Mouse (Mus musculus): ENCODE data around the gene D1Pas1. TPM values are rescaled to one million over a fixed set of nuclear protein-coding genes. Genes with fewer than 3 reads are reported as not detected.

D1Pas1 gene
- total and polyA plus RNA-seq, 3 experiments: not detected

DNA sequence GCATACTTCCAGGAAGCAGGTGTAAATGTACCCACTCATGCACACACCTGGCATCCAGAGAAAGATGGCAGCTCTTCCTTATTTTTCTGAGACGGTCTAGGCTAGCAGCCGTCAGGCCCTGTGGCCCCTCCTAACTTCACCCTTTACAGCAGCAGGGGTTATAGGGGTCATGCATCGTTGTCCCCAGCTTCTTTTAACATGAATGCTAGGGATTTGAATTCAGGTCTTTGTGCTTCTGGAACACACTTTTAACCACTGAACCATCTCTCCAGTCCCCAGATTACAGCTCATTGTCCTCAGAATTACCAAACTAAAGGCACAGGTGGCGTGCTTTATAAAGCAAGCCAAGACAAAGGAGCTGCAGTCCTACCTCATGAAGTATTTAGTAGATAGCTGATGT, 12.6 kb upstream of the D1Pas1 start:
- H3K9ac ChIP-seq (ENCODE audit: control insufficient read depth, low read depth, low read length, poor library complexity, severe bottlenecking): no peak overlapping the region
- H3K36me3 ChIP-seq (ENCODE audit: control insufficient read depth in 1 of 2, insufficient read depth in 2 of 2, low read length in 2 of 2): no peaks in the 10 kb centered on the region
- no peak overlapping the region for H3K4me3 ChIP-seq (ENCODE audit: control insufficient read depth in 1 of 2, insufficient read depth in 1 of 2, low read depth in 2 of 2, low read length in 2 of 2)
- no peaks in the 10 kb centered on the region for H3K79me2 ChIP-seq (ENCODE audit: control insufficient read depth, insufficient read depth, low read length, poor library complexity)
- DNase-seq (ENCODE audit: low read depth, low spot score): no peak
- no peaks in the 10 kb centered on the region for H3K4me1 ChIP-seq (ENCODE audit: control insufficient read depth in 1 of 2, insufficient read depth in 2 of 2, low read length in 2 of 2)
- no peak overlapping the region for H3K27ac ChIP-seq (ENCODE audit: control insufficient read depth, low read depth, low read length)
- H3K9me3 ChIP-seq (replicated peaks; ENCODE audit: insufficient read depth, low read length): no peaks in the 10 kb centered on the region
- no peaks in the 10 kb centered on the region for H3K27me3 ChIP-seq (ENCODE audit: control insufficient read depth in 1 of 2, insufficient read depth in 2 of 2, low read length in 2 of 2)
- no peak for TF ChIP-seq GATA1 (IDR thresholded peaks at IDR 0.05; ENCODE audit: low read depth, low read length)
- TF ChIP-seq POLR2A (IDR thresholded peaks at IDR 0.05; ENCODE audit: control insufficient read depth in 1 of 2, insufficient read depth in 1 of 2, low read depth in 1 of 2, low read length in 2 of 2, poor library complexity in 1 of 2): no peak
- no peak for TF ChIP-seq ZMIZ1 (IDR thresholded peaks at IDR 0.05; ENCODE audit: low read depth, low read length)
- no peak for TF ChIP-seq ELF1 (IDR thresholded peaks at IDR 0.05; ENCODE audit: low read depth, low read length)
- no peak for TF ChIP-seq ZNF384 (IDR thresholded peaks at IDR 0.05; ENCODE audit: low read depth, low read length)
- TF ChIP-seq MAZ (IDR thresholded peaks at IDR 0.05; ENCODE audit: low read depth, low read length): no peak
- TF ChIP-seq ZC3H11A (IDR thresholded peaks at IDR 0.05; ENCODE audit: low read depth, low read length): no peak
- TF ChIP-seq MAX (IDR thresholded peaks at IDR 0.05; ENCODE audit: low read length): no peak
- TF ChIP-seq TBP (IDR thresholded peaks at IDR 0.05; ENCODE audit: low read depth, low read length): no peak
- TF ChIP-seq SMC3 (IDR thresholded peaks at IDR 0.05; ENCODE audit: low read depth, low read length): no peak
- TF ChIP-seq MYC (IDR thresholded peaks at IDR 0.05; ENCODE audit: low read depth, low read length): no peak
- no peak for TF ChIP-seq JUND (IDR thresholded peaks at IDR 0.05; ENCODE audit: low read depth, low read length)
- TF ChIP-seq SIN3A (IDR thresholded peaks at IDR 0.05; ENCODE audit: low read length): no peak
- TF ChIP-seq HCFC1 (IDR thresholded peaks at IDR 0.05; ENCODE audit: low read depth, low read length): no peak
- TF ChIP-seq RAD21 (IDR thresholded peaks at IDR 0.05; ENCODE audit: low read depth, low read length): no peak
- no peak for TF ChIP-seq POLR2AphosphoS2 (IDR thresholded peaks at IDR 0.05; ENCODE audit: low read length)
- TF ChIP-seq MEF2A (IDR thresholded peaks at IDR 0.05; ENCODE audit: extremely low read depth, insufficient replicate concordance, low read depth, low read length, poor library complexity, severe bottlenecking): no peak

DNA sequence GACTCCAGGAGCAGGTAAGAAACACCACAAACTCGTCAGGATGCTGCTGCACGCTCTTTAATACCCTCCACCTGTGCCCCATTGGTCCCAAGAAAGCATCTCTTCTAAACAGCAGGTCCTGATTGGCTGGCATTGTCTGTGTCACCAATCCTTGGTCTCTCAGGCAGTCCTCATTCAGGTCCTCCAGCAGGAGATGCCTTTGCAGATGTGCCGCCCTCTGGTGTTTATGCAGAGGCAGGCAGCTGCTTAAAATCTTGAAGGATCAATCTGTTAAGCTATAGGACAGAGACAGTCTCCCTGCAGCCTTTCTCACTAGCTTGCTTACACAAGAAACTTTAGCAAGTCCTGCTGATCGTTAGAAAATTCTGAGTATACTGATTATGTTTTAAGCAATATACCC, 7.8 kb upstream of the D1Pas1 start:
- no peak overlapping the region for H3K9ac ChIP-seq (ENCODE audit: control insufficient read depth, low read depth, low read length, poor library complexity, severe bottlenecking)
- DNase-seq (ENCODE audit: low read depth, low spot score): no peak
- H3K4me1 ChIP-seq (ENCODE audit: control insufficient read depth in 1 of 2, insufficient read depth in 2 of 2, low read length in 2 of 2): no peaks in the 10 kb centered on the region
- TF ChIP-seq POLR2A (IDR thresholded peaks at IDR 0.05; ENCODE audit: control insufficient read depth in 1 of 2, insufficient read depth in 1 of 2, low read depth in 1 of 2, low read length in 2 of 2, poor library complexity in 1 of 2) (no peak), USF1 (IDR thresholded peaks at IDR 0.05; ENCODE audit: low read depth, low read length) (no peak), CHD2 (IDR thresholded peaks at IDR 0.05; ENCODE audit: low read length) (no peak), E2F4 (IDR thresholded peaks at IDR 0.05; ENCODE audit: borderline replicate concordance, low read depth, low read length) (no peak), TBP (IDR thresholded peaks at IDR 0.05; ENCODE audit: low read depth, low read length) (no peak), HCFC1 (IDR thresholded peaks at IDR 0.05; ENCODE audit: low read depth, low read length) (no peak), UBTF (IDR thresholded peaks at IDR 0.05; ENCODE audit: borderline replicate concordance, insufficient read depth, low read depth, low read length) (no peak), RCOR1 (IDR thresholded peaks at IDR 0.05; ENCODE audit: low read depth, low read length) (no peak), MYC (IDR thresholded peaks at IDR 0.05; ENCODE audit: low read depth, low read length) (no peak), ZC3H11A (IDR thresholded peaks at IDR 0.05; ENCODE audit: low read depth, low read length) (no peak), JUND (IDR thresholded peaks at IDR 0.05; ENCODE audit: low read depth, low read length) (no peak)
- H3K36me3 ChIP-seq (ENCODE audit: control insufficient read depth in 1 of 2, insufficient read depth in 2 of 2, low read length in 2 of 2): no peaks in the 10 kb centered on the region
- H3K79me2 ChIP-seq (ENCODE audit: control insufficient read depth, insufficient read depth, low read length, poor library complexity): no peaks in the 10 kb centered on the region
- no peak overlapping the region for H3K4me3 ChIP-seq (ENCODE audit: control insufficient read depth in 1 of 2, insufficient read depth in 1 of 2, low read depth in 2 of 2, low read length in 2 of 2)
- no peaks in the 10 kb centered on the region for H3K9me3 ChIP-seq (replicated peaks; ENCODE audit: insufficient read depth, low read length)
- no peak overlapping the region for H3K27ac ChIP-seq (ENCODE audit: control insufficient read depth, low read depth, low read length)
- no peaks in the 10 kb centered on the region for H3K27me3 ChIP-seq (ENCODE audit: control insufficient read depth in 1 of 2, insufficient read depth in 2 of 2, low read length in 2 of 2)

Measured in MEL (cell line).